Mouse (Mus musculus) neural tube, embryonic 11.5 days (tissue): ENCODE data around the gene Gm20388. TPM values are rescaled to one million over a fixed set of nuclear protein-coding genes. Genes with fewer than 3 reads are reported as not detected.

ENCODE experiments used
- ATAC-seq: fragments of 200-750 bp; cut with Nextera tagmentation; 2 replicates; pipeline ENCODE4 v1.8.0; 2017; ENCODE audit warnings: moderate number of reproducible peaks, mild to moderate bottlenecking, moderate TSS enrichment, moderate library complexity; ENCODE audit not compliant: insufficient read depth, low FRiP score, low TSS enrichment
- DNase-seq: peaks from one replicate; pipeline ENCODE4 v3.0.0-alpha.2; 2015; ENCODE audit warnings: low spot score
- H3K27ac ChIP-seq: fragments of 300-500 bp; sonication (generic); 2 replicates; pipeline ENCODE4 v1.5.1; 2014; ENCODE audit warnings: low read depth, mild to moderate bottlenecking, low read length
- H3K27me3 ChIP-seq: fragments of 300-500 bp; sonication (generic); 2 replicates; pipeline ENCODE4 v1.6.1; 2014; ENCODE audit warnings: mild to moderate bottlenecking, low read length, mixed read lengths; ENCODE audit not compliant: control insufficient read depth, insufficient read depth
- H3K36me3 ChIP-seq: fragments of 300-500 bp; sonication (generic); 2 replicates; pipeline ENCODE4 v1.6.1; 2014; ENCODE audit warnings: mild to moderate bottlenecking, low read length, moderate library complexity, mixed read lengths; ENCODE audit not compliant: control insufficient read depth, insufficient read depth
- H3K4me1 ChIP-seq: fragments of 300-500 bp; sonication (generic); 2 replicates; pipeline ENCODE4 v1.6.1; 2014; ENCODE audit warnings: low read length, mixed read lengths; ENCODE audit not compliant: control insufficient read depth, insufficient read depth
- H3K4me2 ChIP-seq: fragments of 300-500 bp; sonication (generic); 2 replicates; pipeline ENCODE4 v1.6.1; 2014; ENCODE audit warnings: low read depth, mild to moderate bottlenecking, moderate library complexity
- H3K4me3 ChIP-seq: fragments of 300-500 bp; sonication (generic); 2 replicates; pipeline ENCODE4 v1.5.1; 2014; ENCODE audit warnings: low read depth, low read length
- H3K9ac ChIP-seq: fragments of 300-500 bp; sonication (generic); 2 replicates; pipeline ENCODE4 v1.6.1; 2014; ENCODE audit warnings: mild to moderate bottlenecking, low read length
- H3K9me3 ChIP-seq: fragments of 300-500 bp; sonication (generic); 2 replicates; pipeline ENCODE4 v1.6.1; 2016; ENCODE audit warnings: low read length; ENCODE audit not compliant: control insufficient read depth
- WGBS: fragments of 180-500 bp; shearing (Covaris S2); extraction: QIAGEN DNeasy Blood & Tissue Kit; methylation state at CpG from one replicate; pipeline ENCODE4 v1.1.7; 2014; 5-methylcytosine and 5-hydroxymethylcytosine counted together
- polyA plus RNA-seq: library from polyadenylated mRNA; unstranded; fragments of >200 nt; fragmentation: Nextera tagmentation; extraction: Ambion mirVana; gene quantifications from 2 replicates; pipeline ENCODE4 v1.2.1, GENCODE M21; 2014

Gm20388 gene
- polyA plus RNA-seq, 1 experiment from 2014 or later = not detected

- H3K27me3 ChIP-seq = no peaks in the 10 kb centered on the region
- H3K4me1 ChIP-seq = peaks cover 48% of the 10 kb centered on the region
- peaks cover 2% of the 10 kb centered on the region for H3K36me3 ChIP-seq
- no peak for ATAC-seq
- no peak overlapping the region for H3K27ac ChIP-seq
- no peak for DNase-seq
- no peak overlapping the region for H3K4me3 ChIP-seq
- H3K9me3 ChIP-seq = no peaks in the 10 kb centered on the region
- 72% methylated on average over 8 of the region's 8 CpGs for WGBS
- H3K9ac ChIP-seq = no peak overlapping the region
- no peak overlapping the region for H3K4me2 ChIP-seq
Measured at GRCm38 (mm10) chr8:120234866-120235265, 324.2 kb downstream of the Gm20388 start.

- H3K27me3 ChIP-seq = no peaks in the 10 kb centered on the region
- DNase-seq (no peak), ATAC-seq (no peak)
- H3K27ac ChIP-seq = no peak overlapping the region
- H3K36me3 ChIP-seq = peaks cover 2% of the 10 kb centered on the region; the same call in 1 of the 2 replicates
- no peak overlapping the region for H3K9ac ChIP-seq
- WGBS = 91% methylated on average over 4 of the region's 4 CpGs
- no peaks in the 10 kb centered on the region for H3K4me1 ChIP-seq
- no peaks in the 10 kb centered on the region; the same call in 1 of the 2 replicates for H3K9me3 ChIP-seq
- H3K4me3 ChIP-seq = no peak overlapping the region
- no peak overlapping the region for H3K4me2 ChIP-seq
Measured at GRCm38 (mm10) chr8:120243222-120243621, 332.6 kb downstream of the Gm20388 start.

- Histone ChIP-seq H3K4me2 (no peak overlapping the region), H3K4me3 (no peak overlapping the region), H3K9me3 (no peaks in the 10 kb centered on the region; the same call in 1 of the 2 replicates), H3K27ac (no peak overlapping the region), H3K4me1 (no peaks in the 10 kb centered on the region), H3K36me3 (peaks cover 2% of the 10 kb centered on the region; the same call in 1 of the 2 replicates), H3K27me3 (no peaks in the 10 kb centered on the region), H3K9ac (no peak overlapping the region)
- ATAC-seq = no peak
- no peak for DNase-seq
- 90% methylated on average over 5 of the region's 5 CpGs for WGBS
Measured at GRCm38 (mm10) chr8:120243916-120244451, 333.3 kb downstream of the Gm20388 start.

- H3K9me3 ChIP-seq = no peaks in the 10 kb centered on the region; the same call in 1 of the 2 replicates
- H3K27ac ChIP-seq = no peak overlapping the region
- DNase-seq (no peak), ATAC-seq (no peak)
- no peaks in the 10 kb centered on the region for H3K27me3 ChIP-seq
- WGBS = 88% methylated on average over 10 of the region's 10 CpGs
- peaks cover 2% of the 10 kb centered on the region; the same call in 1 of the 2 replicates for H3K36me3 ChIP-seq
- H3K4me1 ChIP-seq = no peaks in the 10 kb centered on the region
- no peak overlapping the region for H3K4me2 ChIP-seq
- no peak overlapping the region for H3K9ac ChIP-seq
- no peak overlapping the region for H3K4me3 ChIP-seq
Measured at GRCm38 (mm10) chr8:120244553-120244952, 333.9 kb downstream of the Gm20388 start.

GRCm38 (mm10) chr8:120247618-120248017 lies 337.0 kb downstream of the Gm20388 start:
- Histone ChIP-seq H3K4me2 (no peak overlapping the region), H3K9ac (no peak overlapping the region), H3K9me3 (no peaks in the 10 kb centered on the region; the same call in 1 of the 2 replicates), H3K4me3 (no peak overlapping the region), H3K4me1 (peaks cover 9% of the 10 kb centered on the region; the same call in 1 of the 2 replicates), H3K36me3 (no peaks in the 10 kb centered on the region), H3K27ac (no peak overlapping the region), H3K27me3 (no peaks in the 10 kb centered on the region)
- 77% methylated on average over 5 of the region's 5 CpGs for WGBS
- DNase-seq (no peak), ATAC-seq (no peak)

GRCm38 (mm10) chr8:120248031-120248430 lies 337.4 kb downstream of the Gm20388 start:
- no peak overlapping the region for H3K9ac ChIP-seq
- no peak for ATAC-seq
- no peaks in the 10 kb centered on the region for H3K27me3 ChIP-seq
- no peaks in the 10 kb centered on the region; the same call in 1 of the 2 replicates for H3K9me3 ChIP-seq
- H3K4me1 ChIP-seq = peaks cover 9% of the 10 kb centered on the region; the same call in 1 of the 2 replicates
- DNase-seq = no peak
- H3K4me3 ChIP-seq = no peak overlapping the region
- no peak overlapping the region for H3K27ac ChIP-seq
- no peaks in the 10 kb centered on the region for H3K36me3 ChIP-seq
- no peak overlapping the region for H3K4me2 ChIP-seq
- WGBS = 89% methylated on average over 7 of the region's 7 CpGs

GRCm38 (mm10) chr8:120248451-120248850 lies 337.8 kb downstream of the Gm20388 start:
- Histone ChIP-seq H3K27me3 (no peaks in the 10 kb centered on the region), H3K36me3 (no peaks in the 10 kb centered on the region), H3K4me2 (no peak overlapping the region), H3K27ac (no peak overlapping the region), H3K4me1 (peaks cover 9% of the 10 kb centered on the region; the same call in 1 of the 2 replicates), H3K4me3 (no peak overlapping the region), H3K9ac (no peak overlapping the region), H3K9me3 (no peaks in the 10 kb centered on the region; the same call in 1 of the 2 replicates)
- 95% methylated on average over 4 of the region's 4 CpGs for WGBS
- no peak for ATAC-seq
- DNase-seq = no peak

DNA sequence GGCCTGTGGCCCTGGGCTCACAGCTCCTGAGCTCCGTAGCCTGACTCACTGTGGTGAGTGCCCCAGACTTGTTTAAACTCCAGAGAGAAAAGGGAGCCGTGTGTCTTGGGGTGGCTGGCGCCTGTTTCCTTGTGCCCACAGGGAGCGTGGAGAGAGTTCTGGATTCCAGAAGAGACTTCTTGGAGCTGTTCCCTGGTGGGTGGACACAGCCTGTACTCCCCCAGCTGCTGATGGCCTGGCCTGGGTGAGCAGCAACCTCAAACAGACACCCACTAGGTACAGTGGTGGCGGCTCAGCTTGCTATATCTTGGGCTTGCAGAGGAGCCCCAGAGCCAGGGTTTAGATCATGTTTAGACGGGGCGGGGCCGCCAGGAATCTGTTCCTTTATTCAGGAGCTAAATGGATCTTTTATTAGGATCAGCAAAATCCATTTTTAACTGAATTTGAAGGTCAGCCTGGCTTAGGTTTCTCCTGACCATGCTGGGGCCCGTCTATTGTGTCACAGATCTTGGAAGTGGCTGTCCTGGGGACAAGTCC lies 339.2 kb downstream of the Gm20388 start:
- no peaks in the 10 kb centered on the region for H3K36me3 ChIP-seq
- 87% methylated on average over 9 of the region's 9 CpGs for WGBS
- H3K9me3 ChIP-seq = no peaks in the 10 kb centered on the region
- ATAC-seq (no peak), DNase-seq (no peak)
- no peak overlapping the region for H3K27ac ChIP-seq
- no peak overlapping the region for H3K9ac ChIP-seq
- H3K4me3 ChIP-seq = no peak overlapping the region
- no peaks in the 10 kb centered on the region for H3K27me3 ChIP-seq
- no peak overlapping the region for H3K4me2 ChIP-seq
- H3K4me1 ChIP-seq = peaks cover 9% of the 10 kb centered on the region; the same call in 1 of the 2 replicates
